Mouse (Mus musculus): Measurements from ENCODE around the gene 9930022D16Rik. TPM values are rescaled to one million over a fixed set of nuclear protein-coding genes. Genes with fewer than 3 reads are reported as not detected.
A peak's percentile ranks its signal among the peaks of the same experiment; 100 is the strongest.

Gene 9930022D16Rik
- total RNA-seq, 2 experiments from 2014 or later, result not detected

GRCm38 (mm10) chr11:109416709-109417420 lies 3.1 kb downstream of the 9930022D16Rik start:
- DNase-seq (ENCODE audit: low spot score in 2 of 2), result no peak

GRCm38 (mm10) chr11:109417472-109418040 lies 3.8 kb downstream of the 9930022D16Rik start:
- no peak for DNase-seq (ENCODE audit: low spot score in 2 of 2)

- DNase-seq (ENCODE audit: low spot score in 2 of 2), result no peak
Observed at GRCm38 (mm10) chr11:109419461-109419860, 5.7 kb downstream of the 9930022D16Rik start.

- DNase-seq (ENCODE audit: low spot score in 2 of 2), result no peak
Observed at GRCm38 (mm10) chr11:109419961-109420566, 6.3 kb downstream of the 9930022D16Rik start.

- no peak for DNase-seq (ENCODE audit: low spot score in 2 of 2)
Observed at GRCm38 (mm10) chr11:109420567-109420962, 6.8 kb downstream of the 9930022D16Rik start.

GRCm38 (mm10) chr11:109421205-109421604 lies 7.5 kb downstream of the 9930022D16Rik start:
- no peak for DNase-seq (ENCODE audit: low spot score in 2 of 2)

GRCm38 (mm10) chr11:109422263-109422662 lies 8.5 kb downstream of the 9930022D16Rik start:
- DNase-seq (ENCODE audit: low spot score in 2 of 2), result no peak

- DNase-seq (ENCODE audit: low spot score in 2 of 2), result no peak
Observed at GRCm38 (mm10) chr11:109423294-109423693, 9.6 kb downstream of the 9930022D16Rik start.

GRCm38 (mm10) chr11:109425392-109426271 lies 11.9 kb downstream of the 9930022D16Rik start, which contains the start of gene Amz2:
Amz2 (plus strand) TSS chr11:109425946.
- peak; percentile 98 to 99 for DNase-seq (ENCODE audit: low spot score in 2 of 2)

- DNase-seq (ENCODE audit: low spot score in 2 of 2), result no peak
Observed at GRCm38 (mm10) chr11:109426272-109426586, 12.5 kb downstream of the 9930022D16Rik start.

- no peak for DNase-seq (ENCODE audit: low spot score in 2 of 2)
Observed at GRCm38 (mm10) chr11:109427353-109427752, 13.6 kb downstream of the 9930022D16Rik start.

- no peak for DNase-seq (ENCODE audit: low spot score in 2 of 2)
Observed at GRCm38 (mm10) chr11:109434233-109434798, 20.6 kb downstream of the 9930022D16Rik start.

GRCm38 (mm10) chr11:109436889-109437288 lies 23.2 kb downstream of the 9930022D16Rik start:
- DNase-seq (ENCODE audit: low spot score in 2 of 2), result no peak

GRCm38 (mm10) chr11:109439209-109439608 lies 25.5 kb downstream of the 9930022D16Rik start:
- DNase-seq (ENCODE audit: low spot score in 2 of 2), result no peak

GRCm38 (mm10) chr11:109439829-109440340 lies 26.2 kb downstream of the 9930022D16Rik start:
- peak; percentile 67 to 72 for DNase-seq (ENCODE audit: low spot score in 2 of 2)

- no peak for DNase-seq (ENCODE audit: low spot score in 2 of 2)
Observed at GRCm38 (mm10) chr11:109440641-109441040, 26.9 kb downstream of the 9930022D16Rik start.

GRCm38 (mm10) chr11:109441119-109441518 lies 27.4 kb downstream of the 9930022D16Rik start:
- DNase-seq (ENCODE audit: low spot score in 2 of 2), result no peak

- no peak for DNase-seq (ENCODE audit: low spot score in 2 of 2)
Observed at GRCm38 (mm10) chr11:109442166-109442730, 28.5 kb downstream of the 9930022D16Rik start.

- no peak for DNase-seq (ENCODE audit: low spot score in 2 of 2)
Observed at GRCm38 (mm10) chr11:109443468-109444263, 29.9 kb downstream of the 9930022D16Rik start.

- DNase-seq (ENCODE audit: low spot score in 2 of 2), result peak in 1 of 2 experiments; percentile 31
Observed at GRCm38 (mm10) chr11:109444600-109444999, 30.9 kb downstream of the 9930022D16Rik start.

All from adrenal gland, adult 18-20 months (tissue).